Mouse (Mus musculus) thymus, postnatal 0 days (tissue): ENCODE data around the gene Snrpf. TPM values are rescaled to one million over a fixed set of nuclear protein-coding genes. Genes with fewer than 3 reads are reported as not detected.

ENCODE experiments used
- DNase-seq: peaks from one replicate; pipeline ENCODE4 v3.0.0-alpha.2; 2015; ENCODE audit warnings: low spot score
- polyA plus RNA-seq: library from polyadenylated mRNA; unstranded; fragments of >200 nt; fragmentation: Nextera tagmentation; extraction: Ambion mirVana; gene quantifications from 2 replicates; pipeline ENCODE4 v1.2.1, GENCODE M21; 2015

Gene Snrpf
- polyA plus RNA-seq, 1 experiment from 2014 or later = 170 TPM

- no peak for DNase-seq
Measured at GRCm38 (mm10) chr10:93538287-93538686, 51.2 kb downstream of the Snrpf start.

Other genes starting within 250 kb of the Snrpf start
- 261 and 264 TPM in 2 replicates for gene Lta4h, start 136.3 kb downstream of the Snrpf start, polyA plus RNA-seq
- gene Hal, start 100.9 kb downstream of the Snrpf start, polyA plus RNA-seq = 4.2 and 5.5 TPM in 2 replicates
- 0.30 and 0.34 TPM in 2 replicates for gene Amdhd1, start 49.7 kb downstream of the Snrpf start, polyA plus RNA-seq
- 0.27 and 0.50 TPM in 2 replicates for gene Ccdc38, start 49.1 kb downstream of the Snrpf start, polyA plus RNA-seq
- gene Ntn4, start 51.0 kb upstream of the Snrpf start, polyA plus RNA-seq = 0.04 and 0.05 TPM in 2 replicates
- 3.0 and 3.4 TPM in 2 replicates for gene Usp44, start 241.8 kb upstream of the Snrpf start, polyA plus RNA-seq